Mouse (Mus musculus) layer of hippocampus, adult 18-20 months (tissue): Measurements from ENCODE around the gene Itprid1. TPM values are rescaled to one million over a fixed set of nuclear protein-coding genes. Genes with fewer than 3 reads are reported as not detected.

ENCODE experiments used
- DNase-seq, 2 experiments: peaks; one replicate each; pipeline ENCODE4 v3.0.0; 2022; ENCODE audit warnings: low spot score in 2 of 2
- long read RNA-seq: library from polyadenylated mRNA; stranded (forward); transcript quantifications from one replicate; pipeline ENCODE4 v2.0.0, GENCODE M21; 2021
- total RNA-seq, 2 experiments: library from RNA; stranded (reverse); gene quantifications; 2 replicates each; pipeline ENCODE4 v1.2.3; 2021

Gene Itprid1
- total RNA-seq, result 1 to 10 TPM; 1.2 to 1.4 TPM
- long read RNA-seq, partial matches to known transcripts, result 2 of 4 reads
- long read RNA-seq, other reads (novel, unspliced or antisense), result 1 of 4 reads

- no peak for DNase-seq
These were observed at the start of gene Itprid1 for GRCm38 (mm10) chr6:55836650-55837320. TSS of gene Itprid1 (plus strand) at chr6:55836895.

GRCm38 (mm10) chr6:55789557-55789956 is 47.1 kb upstream of the Itprid1 start:
- DNase-seq, result no peak

- DNase-seq, result peak in 1 of 2 experiments; percentile 24
These were observed 44.7 kb upstream of the Itprid1 start for GRCm38 (mm10) chr6:55791852-55792496.

- peak; percentile 17 to 56 for DNase-seq
These were observed 44.2 kb upstream of the Itprid1 start for GRCm38 (mm10) chr6:55792536-55792935.

GRCm38 (mm10) chr6:55802686-55803085 is 34.0 kb upstream of the Itprid1 start:
- no peak for DNase-seq

- DNase-seq, result no peak
These were observed 33.3 kb upstream of the Itprid1 start for GRCm38 (mm10) chr6:55803357-55803756.

GRCm38 (mm10) chr6:55803991-55804680 is 32.6 kb upstream of the Itprid1 start:
- DNase-seq, result peak; percentile 46 to 72

- DNase-seq, result no peak
These were observed 32.1 kb upstream of the Itprid1 start for GRCm38 (mm10) chr6:55804681-55805000.

- peak in 1 of 2 experiments; percentile 57 for DNase-seq
These were observed 31.2 kb upstream of the Itprid1 start for GRCm38 (mm10) chr6:55805291-55806137.

- DNase-seq, result no peak
These were observed 30.2 kb upstream of the Itprid1 start for GRCm38 (mm10) chr6:55806537-55806936.

GRCm38 (mm10) chr6:55808692-55809091 is 28.0 kb upstream of the Itprid1 start:
- peak in 1 of 2 experiments; percentile 50 for DNase-seq

GRCm38 (mm10) chr6:55811153-55811552 is 25.5 kb upstream of the Itprid1 start:
- DNase-seq, result peak; percentile 73 to 79

GRCm38 (mm10) chr6:55812353-55812752 is 24.3 kb upstream of the Itprid1 start:
- DNase-seq, result no peak

GRCm38 (mm10) chr6:55814184-55814926 is 22.3 kb upstream of the Itprid1 start:
- DNase-seq, result peak in 1 of 2 experiments; percentile 56

- no peak for DNase-seq
These were observed 19.8 kb upstream of the Itprid1 start for GRCm38 (mm10) chr6:55816911-55817310.

GRCm38 (mm10) chr6:55829722-55830121 is 7.0 kb upstream of the Itprid1 start:
- no peak for DNase-seq

- DNase-seq, result no peak
These were observed 15.9 kb downstream of the Itprid1 start for GRCm38 (mm10) chr6:55852589-55852988.

GRCm38 (mm10) chr6:55856085-55856484 is 19.4 kb downstream of the Itprid1 start:
- no peak for DNase-seq

GRCm38 (mm10) chr6:55865206-55865605 is 28.5 kb downstream of the Itprid1 start:
- peak; percentile 63 to 83 for DNase-seq

- no peak for DNase-seq
These were observed 42.8 kb downstream of the Itprid1 start for GRCm38 (mm10) chr6:55879356-55879960.
